Mouse (Mus musculus) liver, embryonic 14.5 days (tissue): ENCODE measurements around the gene Hspa1a. TPM values are rescaled to one million over a fixed set of nuclear protein-coding genes. Genes with fewer than 3 reads are reported as not detected.

Experiments used
- ATAC-seq: fragments of 200-750 bp; cut with Nextera tagmentation; 2 replicates; pipeline ENCODE4 v1.8.0; 2017; ENCODE audit warnings: moderate number of reproducible peaks, mild to moderate bottlenecking, moderate library complexity; ENCODE audit not compliant: insufficient read depth
- DNase-seq, 3 experiments: peaks; one replicate each; pipeline ENCODE4 v3.0.0-alpha.2; 2012 to 2013; ENCODE audit warnings: low read depth in 3 of 3, low spot score in 3 of 3
- H3K27ac ChIP-seq: fragments of 300-500 bp; sonication (generic); 2 replicates; pipeline ENCODE4 v1.5.1; 2014; ENCODE audit warnings: moderate library complexity, mild to moderate bottlenecking, control low read depth, inconsistent platforms
- H3K27me3 ChIP-seq: fragments of 300-500 bp; sonication (generic); 2 replicates; pipeline ENCODE4 v1.6.1; 2014; ENCODE audit warnings: mild to moderate bottlenecking, low read length, moderate library complexity; ENCODE audit not compliant: control insufficient read depth, insufficient read depth
- H3K36me3 ChIP-seq: fragments of 300-500 bp; sonication (generic); replicated peaks from 2 replicates; pipeline ENCODE4 v1.6.1; 2014; ENCODE audit warnings: low read depth; ENCODE audit not compliant: control insufficient read depth, insufficient read depth
- H3K4me1 ChIP-seq, 2 experiments: fragments of 200-500 bp in 1 of 2; fragments of 300-500 bp in 1 of 2; sonication (generic) in 1 of 2; replicated peaks; 2 replicates each; pipeline ENCODE4 v1.6.1; 2012 to 2014; ENCODE audit warnings: antibody characterized with exemption in 1 of 2, inconsistent platforms in 1 of 2, low read length in 1 of 2; ENCODE audit not compliant: control insufficient read depth in 2 of 2, insufficient read depth in 2 of 2
- H3K4me2 ChIP-seq: fragments of 300-500 bp; sonication (generic); 2 replicates; pipeline ENCODE4 v1.6.1; 2014; ENCODE audit warnings: low read depth, mild to moderate bottlenecking, control low read depth, moderate library complexity
- H3K4me3 ChIP-seq, 2 experiments: fragments of 200-500 bp in 1 of 2; fragments of 300-500 bp in 1 of 2; sonication (generic) in 1 of 2; 2 replicates each; pipeline ENCODE4 v1.5.1; 2012 to 2014; ENCODE audit warnings: low read depth in 2 of 2, low read length in 2 of 2, mild to moderate bottlenecking in 2 of 2, control low read depth in 1 of 2, inconsistent platforms in 1 of 2, moderate library complexity in 1 of 2; ENCODE audit not compliant: insufficient read depth in 1 of 2
- H3K9ac ChIP-seq: fragments of 300-500 bp; sonication (generic); replicated peaks from 2 replicates; pipeline ENCODE4 v1.6.1; 2014; ENCODE audit warnings: mild to moderate bottlenecking, control low read depth, moderate library complexity
- H3K9me3 ChIP-seq: fragments of 300-500 bp; sonication (generic); 2 replicates; pipeline ENCODE4 v1.6.1; 2016; ENCODE audit warnings: low read length, mixed read lengths; ENCODE audit not compliant: control insufficient read depth
- CTCF ChIP-seq: IDR thresholded peaks from 2 replicates; pipeline ENCODE4 v1.5.1; 2016; ENCODE audit warnings: antibody characterized with exemption, low read depth, control low read depth
- EP300 ChIP-seq: IDR thresholded peaks from 2 replicates; pipeline ENCODE4 v1.6.1; 2016; ENCODE audit warnings: antibody characterized with exemption, low read depth
- WGBS: fragments of 180-500 bp; shearing (Covaris S2); extraction: QIAGEN DNeasy Blood & Tissue Kit; methylation state at CpG from one replicate; pipeline ENCODE4 v1.1.7; 2014; ENCODE audit not compliant: insufficient replicate concordance; 5-methylcytosine and 5-hydroxymethylcytosine counted together
- polyA plus RNA-seq, 2 experiments: library from polyadenylated mRNA; depleted of rRNA in 1 of 2; stranded (reverse) in 1 of 2; unstranded in 1 of 2; fragments of >200 nt; fragmentation: Nextera tagmentation in 1 of 2; extraction: Ambion mirVana in 1 of 2; gene quantifications; 2 replicates each; pipeline versions ENCODE4 v1.2.1 to v1.2.3; 2012 to 2014

The Hspa1a gene
- polyA plus RNA-seq, 2 experiments = 0.41 to 0.90 TPM

GRCm38 (mm10) chr17:35017706-35018030 is 45.7 kb upstream of the Hspa1a start:
- Histone ChIP-seq H3K9ac (no peak overlapping the region), H3K27me3 (no peaks in the 10 kb centered on the region), H3K4me3 (no peak overlapping the region), H3K9me3 (no peaks in the 10 kb centered on the region), H3K4me2 (no peak overlapping the region), H3K27ac (no peak overlapping the region), H3K36me3 (peaks cover 35% of the 10 kb centered on the region), H3K4me1 (peaks cover 15% of the 10 kb centered on the region in 2 experiments)
- no peak for ATAC-seq
- DNase-seq = no peak
- TF ChIP-seq CTCF (no peak), EP300 (no peak)
- 60% methylated on average over 14 of the region's 14 CpGs for WGBS

- peaks cover 41% of the 10 kb centered on the region for H3K36me3 ChIP-seq
- H3K27me3 ChIP-seq = no peaks in the 10 kb centered on the region
- no peak overlapping the region for H3K9ac ChIP-seq
- H3K4me3 ChIP-seq = no peak overlapping the region
- H3K9me3 ChIP-seq = no peaks in the 10 kb centered on the region
- TF ChIP-seq CTCF = no peak
- no peak for TF ChIP-seq EP300
- WGBS = 72% methylated on average over 10 of the region's 10 CpGs
- H3K27ac ChIP-seq = no peak overlapping the region
- H3K4me1 ChIP-seq = peaks cover 9% of the 10 kb centered on the region in 2 experiments
- no peak for ATAC-seq
- no peak overlapping the region for H3K4me2 ChIP-seq
- no peak for DNase-seq
These were observed 45.1 kb upstream of the Hspa1a start for GRCm38 (mm10) chr17:35016791-35017705.

- H3K9ac ChIP-seq = no peak within 1 kb of the TSS
- peaks cover 2% of the 10 kb centered on the region in 2 experiments for H3K4me1 ChIP-seq
- no peak within 1 kb of the TSS for H3K4me3 ChIP-seq
- no peaks in the 10 kb centered on the region for H3K9me3 ChIP-seq
- ATAC-seq = no peak
- H3K27me3 ChIP-seq = no peaks in the 10 kb centered on the region
- no peak within 1 kb of the TSS for H3K27ac ChIP-seq
- no peak for DNase-seq
- no peak within 1 kb of the TSS for H3K4me2 ChIP-seq
- WGBS = 83% methylated on average over 12 of the region's 12 CpGs
- TF ChIP-seq EP300 (no peak), CTCF (no peak)
- H3K36me3 ChIP-seq = peaks cover 47% of the 10 kb centered on the region
These were observed 44.4 kb upstream of the Hspa1a start, which contains the start of gene Vwa7 for GRCm38 (mm10) chr17:35016376-35016775. Vwa7 (plus strand) TSS chr17:35016579.

GRCm38 (mm10) chr17:35015296-35015695 is 43.3 kb upstream of the Hspa1a start:
- H3K27ac ChIP-seq = no peak overlapping the region
- 89% methylated on average over 16 of the region's 16 CpGs for WGBS
- peaks cover 58% of the 10 kb centered on the region for H3K36me3 ChIP-seq
- H3K27me3 ChIP-seq = no peaks in the 10 kb centered on the region
- no peak overlapping the region for H3K4me2 ChIP-seq
- no peak overlapping the region for H3K9ac ChIP-seq
- no peak overlapping the region for H3K4me3 ChIP-seq
- no peak for TF ChIP-seq CTCF
- no peak for TF ChIP-seq EP300
- no peaks in the 10 kb centered on the region for H3K9me3 ChIP-seq
- H3K4me1 ChIP-seq = no peaks in the 10 kb centered on the region
- ATAC-seq (no peak), DNase-seq (no peak)

- Histone ChIP-seq H3K4me2 (no peak overlapping the region), H3K27me3 (no peaks in the 10 kb centered on the region), H3K36me3 (peaks cover 78% of the 10 kb centered on the region), H3K9me3 (no peaks in the 10 kb centered on the region), H3K27ac (no peak overlapping the region), H3K4me1 (no peaks in the 10 kb centered on the region), H3K9ac (no peak overlapping the region), H3K4me3 (no peak overlapping the region)
- TF ChIP-seq CTCF (no peak), EP300 (no peak)
- DNase-seq (no peak), ATAC-seq (no peak)
- WGBS = 74% methylated on average over 6 of the region's 6 CpGs
These were observed 41.3 kb upstream of the Hspa1a start for GRCm38 (mm10) chr17:35013221-35013620.
